Mouse (Mus musculus) T-helper 17 cell (primary cell): ENCODE measurements at regions not wholly inside any gene's neighbourhood (a gene's known extent, or its start where the extent isn't known, plus 50 kb on each side); places are given as distances from the start of the nearest gene placed in this dataset.

Source experiments
- in situ Hi-C, 2 experiments: fragments of 300-600 bp; cut with MboI, MseI; formaldehyde crosslinking; loops; 1 replicate in 1 of 2; 2 replicates in 1 of 2; pipeline ENCODE4 v1.15.1; 2025; ENCODE audit warnings: high pct_unique_total_duplicates in 2 of 2

DNA sequence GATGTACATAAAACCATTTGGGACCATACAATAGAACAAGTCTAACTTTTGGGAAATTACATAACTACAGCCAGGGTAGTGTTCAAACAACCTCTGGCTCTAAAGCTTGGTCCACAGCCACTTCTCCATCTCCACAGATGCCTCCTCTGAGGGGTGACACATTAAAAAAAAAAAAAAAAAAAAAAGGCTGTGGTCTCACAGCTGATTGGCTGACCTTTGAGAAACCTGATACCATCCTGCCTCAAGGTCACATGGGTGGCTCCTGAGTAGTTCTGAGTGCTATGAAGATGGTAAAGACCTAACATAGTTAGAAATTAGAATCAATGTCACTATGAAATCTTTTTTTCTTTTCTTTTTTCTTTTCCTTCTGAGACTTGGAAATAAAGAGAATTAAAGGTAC, 102.4 kb downstream of the Tmem182 start:
- in situ Hi-C loops, result no loop called here

DNA sequence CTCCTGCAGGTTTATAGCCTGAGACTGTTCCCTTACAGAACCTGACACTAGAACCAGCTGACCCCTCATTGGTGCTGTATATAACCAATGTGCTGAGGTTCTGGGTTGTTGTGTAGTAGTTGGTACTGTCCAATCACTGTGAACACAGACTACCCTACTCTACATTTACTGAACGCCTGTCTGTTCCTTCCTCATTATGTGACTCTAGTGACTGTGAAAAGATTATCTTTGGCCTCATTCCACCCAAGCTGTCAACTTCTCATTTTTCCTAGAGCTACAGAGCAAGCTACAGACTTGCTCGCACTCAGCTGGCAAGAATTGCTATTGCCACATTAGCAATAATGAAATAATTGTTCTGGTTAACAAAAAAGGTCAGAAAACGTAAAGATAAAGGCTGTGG, 108.2 kb downstream of the Tmem182 start:
- in situ Hi-C loops, result no loop called here

GRCm38 (mm10) chr1:40924271-40924670, 118.9 kb downstream of the Tmem182 start:
- in situ Hi-C loops, result loop anchor here in 1 of 2 experiments (10.0 kb wide), 1 partner anchor 561 kb away; no protein-coding TSS in a partner anchor

GRCm38 (mm10) chr1:40924780-40925179, 119.4 kb downstream of the Tmem182 start:
- in situ Hi-C loops, result loop anchor here in 1 of 2 experiments (10.0 kb wide), 1 partner anchor 560 kb away; no protein-coding TSS in a partner anchor

DNA sequence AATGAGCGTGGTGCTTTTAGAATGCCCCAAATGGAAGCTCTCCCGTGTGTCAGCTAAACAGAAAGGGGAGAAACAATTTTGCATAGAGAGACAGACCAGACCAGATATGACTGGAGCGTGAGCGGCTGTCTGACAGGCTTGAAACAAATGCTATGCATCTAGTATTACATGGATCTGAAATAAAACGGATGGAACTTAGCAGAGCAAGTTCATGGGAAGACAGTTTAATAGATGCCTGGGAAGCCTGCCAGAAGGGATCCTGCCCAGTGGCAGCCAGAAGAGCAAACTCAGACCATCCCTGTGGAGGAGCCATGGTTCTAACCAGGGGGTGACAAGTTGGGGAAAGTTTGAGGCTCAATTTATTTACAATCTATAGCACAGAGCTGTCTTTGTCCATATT, 126.0 kb downstream of the Tmem182 start:
- in situ Hi-C loops, result no loop called here

GRCm38 (mm10) chr1:40936729-40937128, 131.3 kb downstream of the Tmem182 start:
- in situ Hi-C loops, result no loop called here

- in situ Hi-C loops, result no loop called here
Measured at GRCm38 (mm10) chr1:40942751-40943150, 137.3 kb downstream of the Tmem182 start.

DNA sequence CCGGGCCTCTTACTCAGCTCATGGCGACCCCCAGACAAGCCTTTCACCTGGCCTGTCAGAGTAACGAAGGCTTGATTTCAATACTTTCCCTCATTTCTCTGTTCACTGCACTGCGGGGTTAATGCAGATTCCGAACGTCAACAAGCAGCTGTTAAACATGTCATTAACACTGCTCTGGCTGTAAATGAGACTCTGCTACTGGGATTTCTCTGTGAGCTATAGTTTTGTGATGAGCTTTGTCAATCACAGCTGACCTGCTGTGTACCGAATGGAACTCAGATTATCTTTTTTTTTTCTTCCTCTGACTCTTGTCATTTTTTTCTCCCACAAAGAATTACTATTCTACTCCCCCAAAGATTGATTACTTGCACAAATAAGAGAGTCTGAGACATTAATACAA, 137.8 kb downstream of the Tmem182 start:
- in situ Hi-C loops, result no loop called here

GRCm38 (mm10) chr1:40950641-40951040, 145.2 kb downstream of the Tmem182 start:
- in situ Hi-C loops, result no loop called here

GRCm38 (mm10) chr1:40954720-40955163, 149.3 kb downstream of the Tmem182 start:
- in situ Hi-C loops, result no loop called here

DNA sequence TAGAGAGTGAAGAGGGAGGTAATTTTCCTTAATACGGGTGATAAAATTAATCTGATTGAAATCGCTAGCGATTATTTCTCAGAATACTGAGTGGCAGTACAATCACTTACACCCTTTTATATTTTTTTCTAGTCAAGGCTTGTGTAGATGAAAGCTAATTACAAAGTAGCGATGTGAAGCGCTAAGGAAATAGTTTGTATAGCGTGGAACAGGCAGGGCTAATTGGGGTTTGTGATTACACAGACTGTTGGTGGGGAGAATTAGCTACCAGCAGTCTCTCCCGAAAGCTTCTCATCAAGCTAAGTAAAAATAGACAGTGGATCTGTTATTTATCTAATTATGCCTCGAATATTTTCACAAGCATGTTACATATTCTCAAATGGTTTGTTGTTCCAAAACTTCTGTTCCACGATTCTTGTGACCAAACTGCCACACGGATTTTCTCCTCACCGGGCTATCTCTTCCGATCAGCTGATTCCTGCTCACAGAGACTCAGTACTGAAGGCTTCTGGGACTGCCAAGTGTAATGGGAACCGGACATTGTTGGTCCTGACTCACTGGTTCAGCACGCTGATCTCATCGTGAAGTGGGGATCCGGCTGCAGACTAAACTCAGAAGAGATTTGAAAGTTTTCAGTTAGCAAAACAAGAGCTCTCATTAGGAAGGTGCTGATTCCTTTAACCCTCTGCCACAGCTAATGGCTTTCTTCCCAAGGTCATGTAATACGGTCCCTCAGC, 162.5 kb downstream of the Tmem182 start:
- in situ Hi-C loops, result no loop called here

DNA sequence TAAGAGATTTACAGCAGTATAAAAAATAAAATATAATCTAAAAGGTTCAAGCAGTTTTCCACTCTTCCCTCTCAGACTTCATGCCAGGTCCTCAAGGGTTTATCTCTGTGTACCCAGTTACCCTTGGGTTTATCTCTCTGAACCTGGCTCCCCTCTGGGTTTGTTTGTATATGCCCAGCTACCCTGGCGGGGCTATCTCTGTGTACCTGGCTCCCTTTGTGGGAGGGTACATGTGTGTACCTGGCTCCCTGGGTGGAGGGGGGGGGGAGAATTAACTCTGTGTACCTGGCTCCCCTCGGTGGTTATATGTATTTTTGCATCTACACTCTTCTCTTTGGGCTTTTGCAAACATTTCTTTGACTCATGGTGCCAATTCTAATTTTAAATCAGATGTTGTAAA, 178.4 kb downstream of the Tmem182 start:
- in situ Hi-C loops, result no loop called here

- in situ Hi-C loops, result no loop called here
Measured at GRCm38 (mm10) chr1:40993327-40993726, 187.9 kb downstream of the Tmem182 start.

DNA sequence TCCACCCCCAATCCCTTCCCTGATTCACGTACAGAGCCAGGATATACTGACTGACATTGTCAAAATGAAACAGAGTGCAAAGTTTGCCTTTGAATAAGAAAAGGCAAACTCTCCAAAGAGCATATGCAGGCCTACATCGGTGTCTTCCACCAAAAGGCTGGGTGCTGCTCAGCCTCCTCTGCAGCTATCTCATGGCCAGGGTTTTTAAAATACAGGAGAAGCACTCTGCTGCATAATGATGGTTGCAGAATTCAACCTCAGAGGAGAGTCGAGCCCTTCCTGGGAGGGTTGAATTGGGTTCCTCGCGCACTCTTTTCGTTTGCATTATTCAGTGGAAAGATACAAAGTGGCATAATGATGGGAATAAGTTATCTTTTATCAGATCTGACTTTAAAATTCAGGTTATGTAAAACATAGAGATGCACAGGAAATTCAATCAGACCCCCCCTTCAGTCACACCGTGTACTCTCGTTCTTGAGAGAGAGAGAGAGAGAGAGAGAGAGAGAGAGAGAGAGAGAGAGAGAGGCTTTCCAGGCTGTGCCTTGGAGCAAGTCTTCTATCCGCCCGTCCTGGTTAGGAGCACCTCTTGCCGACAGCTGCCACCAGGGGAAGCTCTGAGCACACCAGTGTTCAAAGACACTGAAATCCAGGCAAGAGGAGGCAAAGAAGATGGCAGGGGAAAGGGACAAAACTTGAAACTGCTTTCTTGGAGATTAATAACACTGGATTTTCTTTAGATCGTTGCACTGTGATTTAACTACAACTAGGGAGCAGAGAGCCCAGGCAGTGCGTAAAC, 196.0 kb downstream of the Tmem182 start:
- in situ Hi-C loops, result no loop called here

- in situ Hi-C loops, result no loop called here
Measured at GRCm38 (mm10) chr1:41002006-41002405, 196.6 kb downstream of the Tmem182 start.

- in situ Hi-C loops, result no loop called here
Measured at GRCm38 (mm10) chr1:41026943-41027342, 221.5 kb downstream of the Tmem182 start.

- in situ Hi-C loops, result no loop called here
Measured at GRCm38 (mm10) chr1:41027540-41027978, 222.2 kb downstream of the Tmem182 start.

GRCm38 (mm10) chr1:41028021-41028420, 222.6 kb downstream of the Tmem182 start:
- in situ Hi-C loops, result no loop called here

DNA sequence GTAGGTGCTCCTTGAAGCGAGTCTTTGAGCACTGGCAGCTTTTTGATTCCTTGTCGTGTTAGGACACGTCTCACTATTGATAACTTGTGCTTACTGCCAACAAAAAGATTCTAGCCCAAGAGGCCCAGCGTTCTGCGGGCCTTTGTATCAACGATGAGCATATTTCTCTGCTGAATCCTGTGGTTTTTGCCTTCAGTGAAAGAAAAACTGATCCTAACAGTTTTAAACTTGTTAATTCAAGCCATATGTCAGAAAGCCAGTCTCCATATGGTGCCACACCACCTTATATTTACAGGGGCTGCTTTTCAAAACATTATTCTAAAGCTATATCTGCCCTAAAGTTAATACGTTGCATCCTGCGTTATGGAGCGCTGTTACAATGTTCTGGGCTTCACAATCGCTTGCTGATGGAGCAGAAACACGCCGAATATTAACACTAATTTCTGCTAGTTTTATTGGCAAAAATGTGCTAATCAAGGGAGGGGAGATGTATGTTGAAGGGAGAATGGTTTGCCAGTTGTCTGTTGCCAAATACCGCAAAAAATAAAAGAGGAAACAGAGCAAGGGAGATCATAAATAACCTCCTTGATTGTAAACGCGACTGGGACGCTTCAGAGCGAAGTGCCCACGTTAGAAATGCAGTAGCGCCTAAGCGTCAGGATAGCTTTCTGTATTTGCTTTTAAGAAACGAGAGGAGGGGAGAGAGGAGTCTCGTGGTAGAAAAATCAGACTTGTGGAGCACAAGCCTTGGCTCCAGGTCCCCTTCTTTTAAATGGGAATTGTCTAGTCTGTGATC, 229.9 kb downstream of the Tmem182 start:
- in situ Hi-C loops, result no loop called here

DNA sequence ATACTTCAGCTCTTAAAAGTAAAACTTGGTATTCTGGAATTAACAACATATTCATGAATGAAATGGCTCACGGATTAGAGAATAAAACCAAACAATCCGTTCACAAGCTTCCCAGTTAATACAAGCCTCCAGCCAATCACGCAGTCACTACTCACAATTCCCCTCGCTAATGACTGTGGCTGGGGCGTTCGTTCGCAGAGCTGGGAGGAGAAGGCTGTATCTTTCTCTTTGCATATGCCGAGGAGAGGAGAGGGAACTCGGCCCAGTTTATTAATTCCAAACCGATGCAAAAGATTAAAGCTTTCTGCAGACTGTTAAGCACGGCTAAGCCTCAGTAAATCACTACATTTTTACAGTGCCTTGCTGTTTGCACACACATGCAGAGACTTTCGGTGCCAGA, 231.5 kb downstream of the Tmem182 start:
- in situ Hi-C loops, result no loop called here

DNA sequence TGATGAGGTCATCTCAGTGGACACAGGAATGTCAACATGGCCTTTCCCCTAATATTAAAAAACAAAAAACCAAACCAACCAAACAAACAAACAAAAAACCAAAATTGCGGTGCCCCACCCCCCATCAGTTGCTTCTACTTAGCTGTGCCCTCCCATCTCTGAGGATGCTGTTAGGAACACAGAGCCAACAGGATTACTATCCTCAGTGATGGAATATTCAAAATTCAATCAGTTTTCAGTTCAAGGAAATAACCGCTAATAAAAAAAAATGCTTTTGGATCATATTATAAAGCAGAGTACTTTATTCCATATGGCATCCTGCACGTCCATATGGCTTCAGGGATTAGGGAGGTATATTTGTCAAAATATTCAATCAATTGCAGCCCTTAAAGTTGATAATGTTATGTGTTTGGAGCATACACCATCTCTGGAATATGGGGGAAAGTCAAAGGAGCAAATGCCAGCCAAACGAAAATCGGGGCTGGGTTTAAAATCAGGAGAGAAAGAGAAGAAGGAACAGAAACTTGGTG, 249.1 kb downstream of the Tmem182 start:
- in situ Hi-C loops, result no loop called here

DNA sequence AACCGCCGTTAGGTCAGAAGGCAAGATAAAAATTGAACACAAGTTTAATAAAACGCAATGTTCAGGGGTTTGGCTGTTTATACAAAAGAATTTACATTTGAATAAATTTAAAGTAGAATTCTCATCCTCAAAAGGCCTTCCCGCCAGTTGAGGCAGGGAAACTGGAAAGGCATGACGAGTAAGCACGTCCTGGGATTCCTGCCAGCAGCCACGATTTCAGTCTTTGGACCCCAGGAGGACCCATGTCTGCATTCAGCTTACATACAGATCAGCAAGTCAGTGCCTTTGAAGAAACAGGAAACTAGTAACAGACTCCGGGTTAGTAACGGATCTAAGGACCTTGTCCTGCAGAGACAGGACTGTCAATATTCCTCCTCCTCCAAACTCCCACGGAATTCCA, 250.4 kb downstream of the Tmem182 start:
- in situ Hi-C loops, result no loop called here
